Mouse (Mus musculus) bone marrow macrophage, adult 2 months (primary cell): ENCODE results near the gene Vmn2r71. TPM values are rescaled to one million over a fixed set of nuclear protein-coding genes. Genes with fewer than 3 reads are reported as not detected.

ENCODE experiments used
- H3K27ac ChIP-seq: 2 replicates; pipeline ENCODE4 v1.5.1; 2012; ENCODE audit warnings: low read depth, low read length; ENCODE audit not compliant: insufficient read depth
- H3K4me1 ChIP-seq: 2 replicates; pipeline ENCODE4 v1.6.1; 2012; ENCODE audit warnings: low read length; ENCODE audit not compliant: control insufficient read depth, insufficient read depth
- H3K4me3 ChIP-seq: 2 replicates; pipeline ENCODE4 v1.5.1; 2012; ENCODE audit warnings: mild to moderate bottlenecking, low read length, moderate library complexity; ENCODE audit not compliant: insufficient read depth
- CTCF ChIP-seq: IDR thresholded peaks from 2 replicates; pipeline ENCODE4 v1.5.1; 2012; ENCODE audit warnings: low read depth, mild to moderate bottlenecking, low read length, moderate library complexity
- POLR2A ChIP-seq: IDR thresholded peaks from 2 replicates; pipeline ENCODE4 v1.6.1; 2012; ENCODE audit warnings: mild to moderate bottlenecking, low read depth, low read length, borderline replicate concordance
- polyA plus RNA-seq: library from polyadenylated mRNA; stranded (reverse); fragments of >200 nt; gene quantifications from 2 replicates; pipeline ENCODE4 v1.2.4, GENCODE M21; 2012; ENCODE audit not compliant: missing spikeins, insufficient read depth, insufficient read length

Vmn2r71 gene
- not detected in 2 replicates for polyA plus RNA-seq

GRCm38 (mm10) chr7:85562787-85563186, at the start of gene Vmn2r71:
Gene Vmn2r71 (plus strand): TSS chr7:85563087.
- TF ChIP-seq POLR2A (no peak), CTCF (no peak)

GRCm38 (mm10) chr7:85542108-85542507, 20.8 kb upstream of the Vmn2r71 start:
- Histone ChIP-seq H3K4me1 (no peaks in the 10 kb centered on the region), H3K4me3 (no peak overlapping the region), H3K27ac (no peak overlapping the region)
- no peak for TF ChIP-seq CTCF
- no peak for TF ChIP-seq POLR2A

More at GRCm38 (mm10) chr7:85562787-85563186, at the start of gene Vmn2r71:
- Histone ChIP-seq H3K4me3 (no peak within 1 kb of the TSS), H3K4me1 (no peaks in the 10 kb centered on the region), H3K27ac (no peak within 1 kb of the TSS)

GRCm38 (mm10) chr7:85543118-85543517, 19.8 kb upstream of the Vmn2r71 start:
- H3K27ac ChIP-seq: no peak overlapping the region
- TF ChIP-seq CTCF (no peak), POLR2A (no peak)
- no peak overlapping the region for H3K4me3 ChIP-seq
- H3K4me1 ChIP-seq: no peaks in the 10 kb centered on the region

- Histone ChIP-seq H3K4me1 (no peaks in the 10 kb centered on the region), H3K4me3 (no peak within 1 kb of the TSS), H3K27ac (no peak within 1 kb of the TSS)
- TF ChIP-seq POLR2A: no peak
- no peak for TF ChIP-seq CTCF
Observed at GRCm38 (mm10) chr7:85569092-85569491, 6.2 kb downstream of the Vmn2r71 start, which contains the start of gene Vmn2r70. Gene Vmn2r70 (minus strand): TSS chr7:85569192.

Other genes starting within 250 kb of the Vmn2r71 start
- gene Vmn2r69, start 147.2 kb upstream of the Vmn2r71 start, polyA plus RNA-seq: not detected in 2 replicates
- not detected in 2 replicates for gene Vmn2r70, start 6.1 kb downstream of the Vmn2r71 start, polyA plus RNA-seq
- gene Vmn2r72, start 192.0 kb downstream of the Vmn2r71 start, polyA plus RNA-seq: not detected in 2 replicates